Mouse (Mus musculus) kidney, adult 11 months (tissue): ENCODE results near the gene Med7.

ENCODE experiments used
- DNase-seq: peaks from one replicate; pipeline ENCODE4 v3.0.0; 2022

Med7 gene

DNA sequence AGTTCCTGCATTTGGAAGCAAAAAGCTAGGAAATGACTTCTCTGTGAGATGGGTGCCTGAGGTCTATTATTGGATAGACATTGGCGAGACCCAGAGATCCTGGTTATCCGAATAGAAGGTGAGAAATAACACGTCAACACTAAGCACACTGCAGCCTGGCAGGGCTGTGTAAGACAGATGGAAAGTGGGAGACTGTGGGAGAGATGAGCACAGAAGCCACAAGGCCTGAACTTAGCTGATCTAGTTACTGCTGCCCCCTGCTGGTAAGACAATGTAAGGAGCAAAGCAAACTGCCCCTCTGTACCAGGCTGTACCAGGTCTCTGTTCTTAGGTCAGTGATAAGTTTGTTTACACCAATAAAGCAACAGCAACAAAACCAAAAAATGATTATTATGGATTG lies 5.6 kb upstream of the Med7 start:
- peak; percentile 55 for DNase-seq

DNA sequence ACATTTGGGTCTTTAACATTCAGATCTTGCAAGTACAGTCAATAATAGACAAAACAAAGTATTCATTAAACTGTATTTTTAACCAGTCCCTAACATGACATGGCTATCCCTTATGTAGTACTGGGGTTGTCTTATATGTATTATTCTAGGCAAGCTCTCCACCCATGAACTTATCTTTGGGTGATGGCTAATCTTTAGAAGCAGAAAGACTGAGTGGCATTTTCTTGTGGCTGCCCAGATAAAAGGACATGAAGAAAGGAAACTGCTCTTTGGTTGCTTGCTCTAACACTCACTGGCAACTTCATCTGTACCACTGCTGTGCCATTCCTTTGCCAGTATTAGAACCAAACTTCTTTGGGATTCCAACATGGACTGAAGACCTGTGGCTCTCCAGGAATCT lies 1.4 kb upstream of the Med7 start:
- DNase-seq = no peak

DNA sequence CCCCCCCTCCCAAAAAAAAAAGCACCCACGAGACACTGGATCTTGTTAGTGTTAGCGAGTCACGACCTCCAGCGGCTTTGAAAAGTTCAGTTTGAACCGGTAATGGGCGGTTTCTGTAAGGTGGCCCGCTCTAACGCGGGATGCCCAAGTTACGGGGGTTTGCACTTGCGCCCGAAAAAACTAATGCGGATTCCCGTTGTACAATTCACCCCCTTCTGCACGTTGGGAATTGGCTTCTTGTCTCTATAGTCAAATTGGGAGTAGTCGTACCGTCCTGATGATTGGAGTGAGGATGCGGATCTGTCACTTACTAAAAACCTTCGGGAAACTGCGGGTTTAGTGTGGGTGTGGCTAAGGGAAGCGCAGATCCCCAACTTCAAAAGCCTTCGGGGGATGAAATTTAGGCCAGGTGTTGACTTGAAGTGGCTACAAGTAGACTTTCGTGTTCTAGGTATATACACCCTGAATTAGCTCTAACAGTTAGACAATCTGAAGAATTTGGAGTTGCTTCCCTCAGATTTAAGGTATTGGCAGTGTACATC lies 805 bp downstream of the Med7 start:
- DNase-seq = no peak

DNA sequence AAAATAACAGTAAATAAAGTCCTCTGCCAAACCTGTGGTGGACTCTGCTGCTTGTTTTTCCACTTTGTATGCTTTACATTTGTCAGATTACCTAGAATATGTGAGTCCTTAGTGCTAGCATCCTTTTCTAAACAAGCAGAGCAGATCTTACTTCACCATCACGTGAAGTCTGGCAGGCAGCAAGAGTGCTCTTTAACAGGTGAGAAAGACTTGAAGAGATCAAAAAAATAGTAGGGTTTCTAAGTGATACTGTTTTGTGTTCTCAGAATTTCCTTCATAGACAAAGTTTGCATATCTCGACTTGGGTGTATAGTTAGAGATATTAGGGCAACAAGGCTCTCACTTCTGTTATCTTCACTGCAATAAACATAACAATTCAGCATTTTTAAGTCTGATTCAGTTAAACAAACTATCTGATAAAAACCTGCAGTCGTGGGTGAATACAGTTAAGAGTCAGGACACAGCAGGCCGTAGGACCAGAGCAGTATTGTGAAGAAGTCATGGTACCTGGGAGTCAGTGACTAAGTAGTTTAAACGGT lies 2.3 kb downstream of the Med7 start:
- DNase-seq = no peak

DNA sequence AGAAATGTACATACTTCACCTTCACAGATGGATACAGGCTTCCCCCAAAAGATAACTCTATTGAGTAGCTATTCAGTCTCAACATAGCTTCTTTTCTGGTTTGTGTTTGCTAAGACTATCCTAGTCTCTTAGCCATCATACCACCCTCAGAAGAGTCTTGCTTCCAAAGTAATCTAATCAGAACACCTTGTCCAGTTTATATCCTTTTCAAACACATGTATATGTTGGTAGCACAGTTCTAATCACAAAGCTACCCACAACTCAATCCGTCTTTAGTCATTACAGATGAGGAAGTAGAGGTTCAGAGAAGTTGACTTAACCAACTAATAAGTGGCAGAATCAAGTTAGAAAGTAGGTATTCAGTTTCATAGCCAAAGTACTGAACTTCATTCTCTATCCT lies 5.0 kb downstream of the Med7 start:
- DNase-seq = no peak

DNA sequence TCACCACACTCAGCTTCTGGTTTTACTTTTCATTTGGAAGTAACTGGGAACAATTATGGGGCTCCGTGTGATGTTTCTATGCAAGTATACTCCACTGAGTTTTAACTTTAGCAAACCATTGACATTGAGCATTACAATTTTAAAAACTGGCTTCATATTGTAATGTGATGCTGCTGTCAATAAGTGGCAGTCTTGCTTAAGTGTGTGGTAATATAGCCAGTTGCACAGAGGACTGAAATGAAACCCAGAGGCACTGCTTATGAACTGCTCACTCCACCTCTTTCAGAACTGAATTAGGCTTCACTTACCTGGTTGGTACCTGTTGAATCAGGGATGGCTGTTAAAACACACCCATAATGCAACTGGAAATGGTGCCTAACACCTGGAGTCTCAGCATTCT lies 6.4 kb downstream of the Med7 start:
- DNase-seq = no peak

DNA sequence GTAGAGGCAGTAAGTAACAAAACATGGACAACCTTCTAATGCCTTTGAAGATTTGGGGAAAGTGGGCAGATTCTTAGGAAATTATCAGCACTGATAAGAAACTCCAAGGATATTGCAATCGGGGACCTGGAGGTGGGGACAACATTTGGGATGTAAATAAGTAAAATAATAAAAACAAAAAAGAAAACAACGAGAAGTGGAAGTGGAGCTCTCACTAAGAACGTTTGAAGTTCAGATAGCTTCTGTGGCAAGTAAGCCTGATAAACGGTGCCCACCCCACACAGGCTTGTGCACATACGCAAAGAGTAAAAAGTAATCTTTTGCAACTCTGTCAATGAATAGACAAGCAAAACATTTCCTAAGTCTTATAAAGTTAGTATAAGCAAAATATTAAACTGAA lies 7.3 kb downstream of the Med7 start:
- DNase-seq = no peak

DNA sequence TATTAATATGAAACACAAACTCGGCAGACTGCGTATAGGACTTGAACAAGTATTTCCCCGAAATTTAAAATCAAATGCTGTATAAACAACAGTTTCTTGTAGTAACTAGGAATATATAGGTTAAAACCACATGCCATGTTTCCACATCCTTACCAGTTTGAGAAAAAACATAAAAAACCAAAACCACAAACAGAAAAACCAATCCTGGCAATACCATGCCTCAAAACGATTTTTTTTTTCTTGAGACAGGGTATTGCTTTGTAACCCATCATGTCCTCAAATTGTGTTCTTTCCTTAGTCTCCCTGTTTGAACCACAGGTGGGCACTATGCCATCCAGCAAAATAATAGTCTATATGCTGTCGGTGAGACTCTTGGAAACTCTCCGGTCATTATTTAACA lies 9.4 kb downstream of the Med7 start:
- no peak for DNase-seq

DNA sequence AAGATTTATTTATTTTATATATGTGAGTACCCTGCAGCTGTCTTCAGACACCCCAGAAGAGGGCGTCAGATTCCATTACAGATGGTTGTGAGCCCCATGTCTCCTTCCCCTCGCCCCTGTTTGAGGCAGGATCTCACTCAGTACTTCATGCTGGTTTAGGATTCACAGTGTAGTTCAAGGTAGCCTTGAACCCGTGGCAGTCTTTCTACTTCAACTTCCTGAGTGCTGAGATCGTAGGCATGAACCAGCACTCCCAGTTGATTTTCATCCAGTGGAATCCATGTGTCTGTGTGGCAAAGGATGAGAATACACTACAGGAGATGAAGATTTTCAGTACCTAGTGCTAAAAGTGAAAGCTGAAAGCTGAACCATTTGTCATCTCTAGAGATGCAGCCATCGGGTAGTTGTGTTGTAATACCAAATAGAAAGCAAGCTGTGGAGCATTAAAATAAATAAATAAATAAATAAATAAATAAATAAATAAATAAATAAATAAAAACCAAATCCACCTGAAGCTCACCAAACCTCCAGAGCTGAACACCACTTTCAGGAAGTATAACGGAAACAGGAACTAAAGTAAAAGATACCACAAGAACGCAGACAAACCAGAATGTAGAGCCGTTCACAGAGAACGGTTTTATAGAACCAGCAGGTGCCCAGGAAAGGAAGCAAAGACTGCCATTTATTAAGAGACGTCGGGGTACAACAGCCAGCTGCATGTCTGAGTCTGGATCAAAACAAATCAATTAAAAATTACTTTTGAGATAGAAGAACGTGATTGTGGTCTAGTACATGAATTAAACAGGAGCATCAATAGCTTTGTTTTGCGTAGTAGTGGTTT lies 11.1 kb downstream of the Med7 start:
- no peak for DNase-seq

DNA sequence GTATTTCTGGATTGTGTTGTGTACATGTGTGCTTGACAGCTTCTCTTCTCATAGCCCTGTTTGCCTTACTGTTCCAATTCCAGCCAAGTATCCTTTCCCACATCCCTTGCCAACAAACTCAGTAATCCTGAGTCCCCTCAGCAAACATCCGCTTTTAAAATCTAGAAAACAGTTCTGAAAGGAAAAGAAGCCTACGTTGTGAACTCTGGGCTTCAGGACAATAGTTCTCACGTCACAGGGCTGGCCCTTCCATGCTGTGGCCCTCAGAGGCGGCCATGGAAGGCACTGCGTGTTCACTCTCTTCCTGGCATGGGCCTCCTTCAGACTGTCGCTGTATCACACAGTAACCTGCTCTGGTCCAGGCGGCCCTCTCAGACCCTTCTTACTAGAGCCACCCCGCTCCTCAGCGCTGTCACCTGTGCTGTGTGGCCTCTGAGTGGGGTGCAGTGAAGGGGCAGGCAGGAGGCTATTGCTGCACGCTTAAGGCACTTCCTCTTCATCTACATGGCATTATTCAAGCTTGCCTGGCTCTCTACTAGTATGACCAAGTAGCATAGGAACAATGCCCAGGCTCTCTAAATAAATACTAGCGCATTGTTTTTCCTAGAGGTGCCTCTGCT lies 12.8 kb downstream of the Med7 start:
- no peak for DNase-seq

DNA sequence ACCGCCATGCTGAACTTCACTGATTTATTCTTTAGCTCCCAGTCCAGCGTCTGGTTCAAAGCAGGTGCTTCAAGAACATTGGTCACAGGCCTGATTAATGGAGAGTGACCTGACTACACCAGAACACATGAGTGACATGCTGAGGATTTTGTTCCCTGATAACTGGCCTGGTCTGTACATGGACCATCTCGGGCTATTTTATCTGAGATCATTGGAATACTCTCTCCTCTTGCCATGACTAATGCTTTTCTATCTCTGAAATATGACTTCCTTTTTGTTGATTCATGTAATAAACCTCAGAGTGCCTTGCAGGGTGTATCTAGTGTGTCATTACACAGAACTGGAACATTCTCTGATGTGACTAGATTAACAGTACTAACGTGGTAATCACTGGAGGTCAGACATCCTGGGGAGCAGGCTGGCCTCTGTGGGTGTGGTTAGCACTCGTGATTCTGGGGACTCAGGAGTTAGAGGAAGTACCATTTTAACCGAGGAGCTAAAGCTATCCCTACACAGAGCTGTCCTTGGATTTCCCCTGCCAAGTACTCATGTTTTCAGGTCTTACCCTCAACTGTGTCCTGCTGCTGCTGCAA lies 17.8 kb downstream of the Med7 start, which contains the start of gene Havcr2:
TSS of gene Havcr2 (plus strand) at position 483 of the 593 bp plus-strand sequence.
- DNase-seq = no peak

DNA sequence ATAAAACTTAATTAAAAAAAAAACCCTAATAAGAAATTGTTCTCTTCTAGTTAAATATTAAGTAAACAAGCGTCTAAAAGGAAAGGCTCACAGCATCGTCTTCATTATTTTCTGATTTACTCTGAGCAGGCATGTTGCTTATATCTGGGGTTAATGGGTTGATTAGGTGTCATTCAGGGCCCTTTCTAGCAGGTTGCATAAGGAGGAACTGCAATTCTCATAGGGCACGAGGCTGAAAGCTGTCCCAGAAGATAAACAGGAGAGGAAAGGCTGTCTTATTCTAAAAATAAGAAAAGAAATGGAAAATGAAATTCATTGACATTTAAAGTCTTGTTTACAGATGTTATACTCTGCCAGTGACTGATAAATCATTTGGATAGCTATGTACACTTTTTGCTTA lies 23.2 kb downstream of the Med7 start:
- DNase-seq = no peak

DNA sequence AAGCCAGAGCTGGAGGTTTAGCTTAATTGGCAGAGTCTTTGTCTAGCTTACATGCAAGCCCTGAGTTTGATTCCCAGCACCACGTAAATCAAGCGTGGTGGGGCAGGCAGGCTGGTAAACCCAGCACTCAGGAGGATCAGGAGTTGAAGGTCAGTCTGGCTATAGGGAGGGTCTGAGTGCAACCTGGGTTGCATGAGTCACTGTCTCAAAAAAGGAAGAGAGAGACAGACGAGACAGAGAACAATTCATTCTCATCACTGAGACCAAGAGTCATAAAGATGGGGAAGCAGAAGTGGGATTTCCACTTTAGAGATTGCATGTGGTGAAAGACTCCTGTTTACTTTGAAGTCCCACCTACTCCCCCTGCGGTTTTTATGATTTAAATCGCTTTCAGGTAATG lies 24.6 kb downstream of the Med7 start:
- no peak for DNase-seq

DNA sequence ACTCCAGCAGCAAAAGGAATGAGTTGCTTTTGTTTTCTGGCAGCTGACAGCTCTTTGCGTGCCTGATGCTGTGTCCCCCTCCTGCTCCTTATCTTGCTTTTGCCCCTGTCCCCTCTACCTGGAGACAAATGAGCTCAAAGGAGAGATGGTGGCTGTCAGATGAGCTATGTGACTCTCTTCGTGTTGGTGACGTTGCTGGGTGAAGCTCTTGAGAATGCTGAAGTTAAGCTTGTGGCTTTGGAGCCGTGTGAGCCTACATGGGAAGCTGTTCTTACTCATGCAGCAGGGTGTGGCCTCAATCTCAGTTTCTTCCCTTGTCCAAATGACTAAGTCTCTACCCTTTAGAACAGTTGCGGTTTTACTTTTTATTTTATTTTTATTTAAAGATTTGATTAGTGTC lies 25.2 kb downstream of the Med7 start:
- DNase-seq = no peak

DNA sequence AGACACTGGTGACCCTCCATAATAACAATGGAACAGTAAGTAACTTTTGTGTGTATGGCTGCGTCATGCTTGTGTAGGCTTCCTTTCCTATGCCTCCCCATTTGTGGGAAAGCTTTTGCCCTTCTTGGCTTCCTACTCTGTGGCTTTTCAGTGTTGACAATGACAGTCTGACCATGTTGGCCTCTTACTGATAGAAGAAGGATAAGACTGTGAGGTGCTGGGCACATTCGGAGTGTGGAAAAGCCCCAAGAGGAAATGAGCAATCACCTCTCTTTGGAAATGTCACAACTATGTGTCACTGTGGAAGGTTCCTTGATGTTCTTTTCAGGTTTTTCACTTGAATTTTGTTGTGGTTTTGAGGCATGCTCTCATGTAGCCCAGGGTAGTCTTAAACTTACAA lies 30.2 kb downstream of the Med7 start:
- no peak for DNase-seq

DNA sequence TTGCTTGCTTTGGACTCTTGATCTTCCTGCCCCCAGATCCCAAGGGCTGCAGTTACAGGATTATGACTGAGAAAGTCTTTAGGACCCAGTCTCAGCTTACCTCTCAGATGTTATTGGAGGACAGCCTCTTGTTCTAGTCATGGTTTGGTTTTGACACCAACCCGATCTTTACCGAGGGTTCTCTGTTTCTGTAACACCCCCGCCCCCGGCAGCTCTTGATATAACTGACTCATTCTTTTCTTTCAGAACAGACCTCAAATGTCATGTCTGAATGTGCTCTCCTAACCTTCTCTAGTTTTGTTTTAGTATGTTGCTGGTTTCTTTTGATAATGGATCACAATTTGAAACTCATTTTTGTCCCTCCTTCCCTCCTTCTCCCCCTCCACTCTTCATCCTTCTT lies 37.5 kb downstream of the Med7 start:
- no peak for DNase-seq

DNA sequence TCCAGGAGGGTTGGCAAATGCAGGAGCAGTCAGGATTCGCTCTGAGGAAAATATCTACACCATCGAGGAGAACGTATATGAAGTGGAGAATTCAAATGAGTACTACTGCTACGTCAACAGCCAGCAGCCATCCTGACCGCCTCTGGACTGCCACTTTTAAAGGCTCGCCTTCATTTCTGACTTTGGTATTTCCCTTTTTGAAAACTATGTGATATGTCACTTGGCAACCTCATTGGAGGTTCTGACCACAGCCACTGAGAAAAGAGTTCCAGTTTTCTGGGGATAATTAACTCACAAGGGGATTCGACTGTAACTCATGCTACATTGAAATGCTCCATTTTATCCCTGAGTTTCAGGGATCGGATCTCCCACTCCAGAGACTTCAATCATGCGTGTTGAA lies 42.6 kb downstream of the Med7 start:
- DNase-seq = no peak

DNA sequence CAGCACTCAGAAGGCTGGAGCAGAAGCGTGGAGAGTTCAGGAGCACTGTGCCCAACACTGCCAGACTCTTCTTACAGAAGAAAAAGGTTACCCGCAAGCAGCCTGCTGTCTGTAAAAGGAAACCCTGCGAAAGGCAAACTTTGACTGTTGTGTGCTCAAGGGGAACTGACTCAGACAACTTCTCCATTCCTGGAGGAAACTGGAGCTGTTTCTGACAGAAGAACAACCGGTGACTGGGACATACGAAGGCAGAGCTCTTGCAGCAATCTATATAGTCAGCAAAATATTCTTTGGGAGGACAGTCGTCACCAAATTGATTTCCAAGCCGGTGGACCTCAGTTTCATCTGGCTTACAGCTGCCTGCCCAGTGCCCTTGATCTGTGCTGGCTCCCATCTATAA lies 43.8 kb downstream of the Med7 start:
- no peak for DNase-seq

DNA sequence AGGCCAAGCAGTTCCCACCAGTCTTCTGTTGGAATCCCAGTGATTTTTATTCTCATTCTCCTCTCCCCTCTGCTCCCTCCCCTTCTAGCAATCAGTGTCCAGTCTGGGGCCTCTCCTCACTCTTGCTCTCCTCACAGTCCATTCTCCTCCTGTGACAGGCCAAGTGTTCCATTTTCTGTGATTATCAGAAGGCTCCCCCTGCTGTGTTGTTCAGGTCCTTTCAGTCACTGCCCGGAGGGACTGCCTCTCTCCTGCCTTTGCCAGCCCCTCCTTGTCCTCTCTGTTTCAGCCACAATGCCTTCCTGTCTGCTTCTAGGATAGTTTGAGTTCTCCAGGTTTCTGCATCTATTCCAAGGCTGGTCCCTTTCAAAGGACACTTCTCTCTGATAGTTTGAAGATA lies 51.5 kb downstream of the Med7 start:
- DNase-seq = no peak

DNA sequence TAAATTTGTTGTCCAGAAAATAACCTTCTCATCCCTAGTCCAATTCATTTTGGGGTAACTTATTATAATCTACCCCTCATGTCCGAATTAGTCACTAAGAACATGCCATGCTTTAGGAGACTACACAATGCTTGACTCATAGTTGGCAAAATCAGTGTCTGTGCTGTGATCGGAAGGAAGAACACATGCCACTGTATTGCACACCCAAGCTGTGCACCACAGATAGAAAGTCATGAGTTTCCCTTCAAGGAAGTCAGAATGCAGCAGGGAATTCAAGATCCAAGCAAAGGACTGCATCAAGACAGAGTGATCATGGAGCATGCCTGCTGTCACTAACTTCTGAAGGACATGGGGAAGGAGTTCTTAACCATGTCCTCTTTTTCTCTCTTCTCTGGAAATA lies 51.9 kb downstream of the Med7 start:
- no peak for DNase-seq
